Mouse (Mus musculus): ENCODE measurements around the gene Alk. TPM values are rescaled to one million over a fixed set of nuclear protein-coding genes. Genes with fewer than 3 reads are reported as not detected.

The Alk gene
- polyA plus RNA-seq, 1 experiment from 2014 or later: 0.11 TPM

DNA sequence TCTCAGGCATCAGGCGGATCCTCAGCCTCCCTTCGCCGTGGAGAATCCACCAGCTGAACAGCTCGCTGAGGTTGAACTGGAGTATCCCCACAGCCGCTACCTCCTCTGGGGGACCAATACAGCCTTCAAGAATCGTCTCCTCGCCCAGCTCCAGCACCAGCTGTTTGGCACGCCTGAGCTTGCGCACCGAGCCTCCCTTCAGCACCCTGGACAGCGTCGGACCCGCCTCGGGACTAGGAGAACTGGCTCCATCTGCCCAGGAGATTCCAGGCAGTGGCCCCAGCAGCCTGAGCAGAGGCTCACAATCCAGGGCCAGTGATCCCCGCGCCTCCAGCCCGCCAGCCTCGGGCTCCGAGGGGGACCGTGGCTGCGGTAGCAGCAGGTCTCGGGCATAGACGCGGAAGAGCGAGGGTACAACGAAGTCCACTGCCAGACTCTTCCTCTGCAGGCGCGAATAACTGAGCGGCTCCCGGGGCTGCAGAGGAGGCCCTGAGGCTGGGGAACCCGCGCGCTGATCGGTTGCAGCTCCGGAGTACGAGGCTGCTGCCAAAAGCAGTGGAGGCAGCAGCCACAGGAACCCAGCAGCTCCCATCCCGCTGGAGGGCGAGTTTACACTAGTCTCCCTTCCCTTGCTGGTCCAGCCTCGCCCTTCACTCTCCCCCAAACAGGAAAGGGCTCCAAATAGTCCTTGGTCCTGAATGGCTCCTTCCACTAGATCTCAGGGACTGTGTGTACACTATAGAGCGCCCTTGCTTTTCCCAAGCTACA lies 1.1 kb downstream of the Alk start:
- under 1% methylated on average over 40 of the region's 40 CpGs for WGBS
- Histone ChIP-seq H3K9ac (ENCODE audit: low read depth, low read length) (no peak overlapping the region), H3K27ac (ENCODE audit: low read depth, low read length) (no peak overlapping the region), H3K4me1 (ENCODE audit: control insufficient read depth, insufficient read depth, low read length) (peaks cover 6% of the 10 kb centered on the region; the same call in 1 of the 2 replicates), H3K9me3 (ENCODE audit: control insufficient read depth, low read length) (no peaks in the 10 kb centered on the region), H3K4me2 (replicated peaks; ENCODE audit: low read depth, low read length) (peak overlapping the region; percentile 83), H3K27me3 (ENCODE audit: control insufficient read depth, insufficient read depth, low read length) (peaks cover 32% of the 10 kb centered on the region), H3K36me3 (ENCODE audit: control insufficient read depth, insufficient read depth, low read length) (no peaks in the 10 kb centered on the region), H3K4me3 (ENCODE audit: low read length) (peak overlapping the region; percentile 44)
- ATAC-seq (ENCODE audit: low FRiP score, low TSS enrichment): peak; percentile 84

DNA sequence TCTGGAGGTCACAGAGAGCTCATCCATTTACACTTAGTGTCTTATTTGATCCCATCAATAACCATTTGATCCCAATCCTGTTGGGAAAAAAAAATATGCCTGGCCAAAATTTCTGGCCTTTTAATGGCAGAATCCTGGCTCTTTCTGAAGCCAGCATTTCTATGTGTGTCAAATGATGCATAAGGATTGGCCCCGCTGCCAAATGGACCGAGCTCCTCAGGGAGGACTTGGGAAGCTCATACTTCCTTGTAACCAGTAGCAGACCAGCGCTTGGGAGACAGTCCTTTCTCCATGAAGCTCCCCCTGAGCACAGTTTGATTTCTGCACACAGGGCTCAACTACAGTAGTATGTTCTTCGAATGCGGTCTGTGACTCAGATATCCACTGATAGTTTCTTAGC lies 3.6 kb downstream of the Alk start:
- H3K4me2 ChIP-seq (replicated peaks; ENCODE audit: low read depth, low read length): no peak overlapping the region
- ATAC-seq (ENCODE audit: low FRiP score, low TSS enrichment): no peak
- no peaks in the 10 kb centered on the region for H3K9me3 ChIP-seq (ENCODE audit: control insufficient read depth, low read length)
- WGBS: 89% methylated on average over 5 of the region's 5 CpGs
- H3K36me3 ChIP-seq (ENCODE audit: control insufficient read depth, insufficient read depth, low read length): no peaks in the 10 kb centered on the region
- no peak overlapping the region for H3K4me3 ChIP-seq (ENCODE audit: low read length)
- H3K27me3 ChIP-seq (ENCODE audit: control insufficient read depth, insufficient read depth, low read length): peaks cover 32% of the 10 kb centered on the region
- peaks cover 6% of the 10 kb centered on the region; the same call in 1 of the 2 replicates for H3K4me1 ChIP-seq (ENCODE audit: control insufficient read depth, insufficient read depth, low read length)
- H3K27ac ChIP-seq (ENCODE audit: low read depth, low read length): no peak overlapping the region
- no peak overlapping the region for H3K9ac ChIP-seq (ENCODE audit: low read depth, low read length)

DNA sequence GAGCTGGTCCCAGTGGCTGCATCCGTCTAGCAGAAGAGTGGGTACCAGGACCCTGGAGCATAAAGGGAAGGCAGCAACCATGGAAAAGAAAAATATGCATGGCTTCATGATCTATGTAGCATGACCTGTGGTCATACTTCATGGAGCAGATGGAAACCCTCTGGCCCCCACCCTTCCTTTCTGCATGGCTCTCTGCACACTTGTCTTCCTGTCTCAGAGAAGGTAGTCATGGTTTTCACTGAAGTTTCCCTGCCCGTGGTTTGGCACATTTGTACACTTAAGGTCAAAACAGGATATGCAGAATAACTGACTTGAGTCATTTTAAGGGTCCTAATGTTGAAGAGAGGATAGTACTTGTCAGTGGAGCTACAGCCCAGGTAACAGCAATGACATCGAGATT lies 16.8 kb downstream of the Alk start:
- H3K9ac ChIP-seq (ENCODE audit: low read depth, low read length): no peak overlapping the region
- ATAC-seq (ENCODE audit: low FRiP score, low TSS enrichment): no peak
- H3K27me3 ChIP-seq (ENCODE audit: control insufficient read depth, insufficient read depth, low read length): no peaks in the 10 kb centered on the region
- no peak overlapping the region for H3K4me3 ChIP-seq (ENCODE audit: low read length)
- no peaks in the 10 kb centered on the region for H3K9me3 ChIP-seq (ENCODE audit: control insufficient read depth, low read length)
- no peak overlapping the region for H3K27ac ChIP-seq (ENCODE audit: low read depth, low read length)
- no peak overlapping the region for H3K4me2 ChIP-seq (replicated peaks; ENCODE audit: low read depth, low read length)
- H3K36me3 ChIP-seq (ENCODE audit: control insufficient read depth, insufficient read depth, low read length): no peaks in the 10 kb centered on the region
- no peaks in the 10 kb centered on the region for H3K4me1 ChIP-seq (ENCODE audit: control insufficient read depth, insufficient read depth, low read length)
- 71% methylated on average over 3 of the region's 3 CpGs for WGBS

DNA sequence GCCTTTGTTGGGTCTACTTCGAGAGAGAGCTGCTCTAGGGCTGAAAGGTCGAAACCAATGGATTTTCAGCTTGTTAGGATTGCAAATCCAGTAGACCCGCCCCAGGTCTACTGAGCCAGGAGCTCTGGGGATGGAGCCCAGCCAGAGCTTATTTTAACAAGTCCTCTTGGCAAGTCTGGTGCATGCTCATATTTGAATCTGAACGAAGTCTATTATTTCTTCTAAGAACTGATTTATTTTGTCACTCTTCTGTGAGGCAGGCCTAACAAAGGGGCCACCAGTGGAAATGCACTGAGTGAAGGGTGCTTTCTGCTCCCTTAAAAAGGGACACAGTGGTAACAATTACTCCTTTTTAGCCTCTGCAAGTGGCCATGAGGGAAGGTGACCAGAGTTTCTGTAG lies 24.3 kb downstream of the Alk start:
- H3K9ac ChIP-seq (ENCODE audit: low read depth, low read length): no peak overlapping the region
- 79% methylated on average over 4 of the region's 4 CpGs for WGBS
- H3K9me3 ChIP-seq (ENCODE audit: control insufficient read depth, low read length): no peaks in the 10 kb centered on the region
- H3K4me3 ChIP-seq (ENCODE audit: low read length): no peak overlapping the region
- no peak overlapping the region for H3K27ac ChIP-seq (ENCODE audit: low read depth, low read length)
- ATAC-seq (ENCODE audit: low FRiP score, low TSS enrichment): no peak
- H3K27me3 ChIP-seq (ENCODE audit: control insufficient read depth, insufficient read depth, low read length): no peaks in the 10 kb centered on the region
- no peaks in the 10 kb centered on the region for H3K36me3 ChIP-seq (ENCODE audit: control insufficient read depth, insufficient read depth, low read length)
- H3K4me1 ChIP-seq (ENCODE audit: control insufficient read depth, insufficient read depth, low read length): no peaks in the 10 kb centered on the region
- no peak overlapping the region for H3K4me2 ChIP-seq (replicated peaks; ENCODE audit: low read depth, low read length)

DNA sequence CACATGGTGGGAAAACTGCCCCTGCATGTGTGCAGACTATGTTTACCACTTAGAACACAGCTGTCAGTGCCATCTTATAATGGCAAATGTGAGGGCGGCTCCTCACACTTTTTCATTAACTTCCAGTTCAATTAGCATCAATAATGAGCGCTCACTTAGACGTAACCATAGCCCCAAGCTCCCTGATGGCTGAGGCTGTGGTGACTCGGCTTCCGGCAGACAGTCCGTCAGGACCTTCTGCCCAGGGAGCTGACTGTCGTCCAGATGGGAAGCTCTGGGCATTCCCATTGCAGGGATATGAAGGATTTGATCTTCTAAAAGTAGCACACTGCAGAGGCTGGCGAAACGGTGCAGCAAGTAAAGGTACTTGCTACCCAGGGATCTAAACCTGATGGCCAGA lies 25.1 kb downstream of the Alk start:
- Histone ChIP-seq H3K4me2 (replicated peaks; ENCODE audit: low read depth, low read length) (no peak overlapping the region), H3K4me3 (ENCODE audit: low read length) (no peak overlapping the region), H3K9ac (ENCODE audit: low read depth, low read length) (no peak overlapping the region), H3K27me3 (ENCODE audit: control insufficient read depth, insufficient read depth, low read length) (no peaks in the 10 kb centered on the region), H3K9me3 (ENCODE audit: control insufficient read depth, low read length) (no peaks in the 10 kb centered on the region), H3K27ac (ENCODE audit: low read depth, low read length) (no peak overlapping the region), H3K4me1 (ENCODE audit: control insufficient read depth, insufficient read depth, low read length) (no peaks in the 10 kb centered on the region), H3K36me3 (ENCODE audit: control insufficient read depth, insufficient read depth, low read length) (no peaks in the 10 kb centered on the region)
- WGBS: 94% methylated on average over 9 of the region's 9 CpGs
- no peak for ATAC-seq (ENCODE audit: low FRiP score, low TSS enrichment)

DNA sequence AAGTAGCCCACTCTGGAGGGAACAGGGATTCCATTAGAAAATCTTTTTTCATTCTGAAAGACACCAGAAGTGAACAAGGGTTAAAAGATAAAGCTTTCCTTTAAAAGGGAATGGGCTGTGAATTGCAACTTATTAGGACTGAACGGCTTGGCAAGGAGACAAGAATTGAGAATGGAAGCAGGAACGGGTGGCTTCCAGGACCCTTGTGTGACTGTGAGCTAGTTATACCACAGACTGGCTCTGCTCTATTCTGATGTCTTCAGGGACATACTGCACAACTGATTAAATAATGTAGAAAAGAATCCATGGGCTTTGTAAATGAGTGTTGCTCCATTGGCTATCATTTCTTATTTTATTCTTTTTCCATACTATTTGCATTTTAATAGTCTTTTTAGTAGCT lies 33.0 kb downstream of the Alk start:
- WGBS: 85% methylated on average over 2 of the region's 2 CpGs
- Histone ChIP-seq H3K27ac (ENCODE audit: low read depth, low read length) (no peak overlapping the region), H3K27me3 (ENCODE audit: control insufficient read depth, insufficient read depth, low read length) (no peaks in the 10 kb centered on the region), H3K4me1 (ENCODE audit: control insufficient read depth, insufficient read depth, low read length) (no peaks in the 10 kb centered on the region), H3K4me3 (ENCODE audit: low read length) (no peak overlapping the region), H3K9me3 (ENCODE audit: control insufficient read depth, low read length) (no peaks in the 10 kb centered on the region), H3K36me3 (ENCODE audit: control insufficient read depth, insufficient read depth, low read length) (no peaks in the 10 kb centered on the region), H3K4me2 (replicated peaks; ENCODE audit: low read depth, low read length) (no peak overlapping the region), H3K9ac (ENCODE audit: low read depth, low read length) (no peak overlapping the region)
- ATAC-seq (ENCODE audit: low FRiP score, low TSS enrichment): no peak

DNA sequence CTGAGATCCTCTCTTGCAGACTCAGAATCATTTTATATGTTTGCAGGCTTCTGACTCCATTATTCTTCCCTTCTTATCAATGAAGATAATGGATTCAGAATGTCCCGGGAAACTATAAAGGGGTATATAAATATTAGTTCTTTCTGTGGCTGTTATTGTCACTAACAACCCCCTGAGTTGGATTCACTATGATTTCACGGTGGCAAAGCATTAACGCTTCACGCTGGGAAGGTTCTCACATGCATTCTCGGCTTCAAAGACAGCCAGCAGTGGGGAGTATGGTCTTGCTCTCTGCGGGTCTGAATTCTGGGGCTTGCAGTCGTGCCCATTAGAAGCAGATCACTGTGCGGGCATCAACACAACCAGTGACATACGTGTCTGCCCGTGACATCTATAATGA lies 34.9 kb downstream of the Alk start:
- ATAC-seq (ENCODE audit: low FRiP score, low TSS enrichment): no peak
- Histone ChIP-seq H3K9ac (ENCODE audit: low read depth, low read length) (no peak overlapping the region), H3K36me3 (ENCODE audit: control insufficient read depth, insufficient read depth, low read length) (no peaks in the 10 kb centered on the region), H3K4me1 (ENCODE audit: control insufficient read depth, insufficient read depth, low read length) (no peaks in the 10 kb centered on the region), H3K4me2 (replicated peaks; ENCODE audit: low read depth, low read length) (no peak overlapping the region), H3K27me3 (ENCODE audit: control insufficient read depth, insufficient read depth, low read length) (no peaks in the 10 kb centered on the region), H3K9me3 (ENCODE audit: control insufficient read depth, low read length) (no peaks in the 10 kb centered on the region), H3K4me3 (ENCODE audit: low read length) (no peak overlapping the region), H3K27ac (ENCODE audit: low read depth, low read length) (no peak overlapping the region)
- WGBS: 89% methylated on average over 10 of the region's 10 CpGs

DNA sequence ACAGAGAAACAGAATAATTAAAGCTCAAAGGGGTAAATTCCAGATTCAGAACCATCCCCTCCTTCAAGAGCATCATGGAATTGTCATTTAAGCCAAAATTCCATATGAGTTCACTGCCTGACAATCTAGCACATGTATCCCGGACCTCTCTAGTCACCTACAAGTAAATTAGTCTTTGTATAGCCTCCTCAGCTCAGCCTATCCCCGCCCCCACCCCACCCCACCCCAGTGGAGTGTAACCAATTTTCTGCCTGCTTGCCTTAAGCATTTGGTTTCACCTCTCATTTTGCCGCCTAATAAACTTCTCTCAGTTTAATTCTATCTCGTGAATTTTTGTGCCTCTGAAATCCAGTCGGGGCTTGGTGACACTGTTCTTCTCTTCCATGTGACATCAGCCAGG lies 41.0 kb downstream of the Alk start:
- 0 out of 2 replicates have a peak, but pooled peaks have one; percentile 64 for ATAC-seq (ENCODE audit: low FRiP score, low TSS enrichment)
- H3K9me3 ChIP-seq (ENCODE audit: control insufficient read depth, low read length): no peaks in the 10 kb centered on the region
- H3K27ac ChIP-seq (ENCODE audit: low read depth, low read length): peak overlapping the region; percentile 11; the same call in 1 of the 2 replicates
- H3K4me1 ChIP-seq (ENCODE audit: control insufficient read depth, insufficient read depth, low read length): no peaks in the 10 kb centered on the region
- no peak overlapping the region for H3K4me2 ChIP-seq (replicated peaks; ENCODE audit: low read depth, low read length)
- H3K9ac ChIP-seq (ENCODE audit: low read depth, low read length): no peak overlapping the region
- H3K36me3 ChIP-seq (ENCODE audit: control insufficient read depth, insufficient read depth, low read length): no peaks in the 10 kb centered on the region
- H3K27me3 ChIP-seq (ENCODE audit: control insufficient read depth, insufficient read depth, low read length): no peaks in the 10 kb centered on the region
- no peak overlapping the region for H3K4me3 ChIP-seq (ENCODE audit: low read length)
- 27% methylated on average over 5 of the region's 5 CpGs for WGBS

DNA sequence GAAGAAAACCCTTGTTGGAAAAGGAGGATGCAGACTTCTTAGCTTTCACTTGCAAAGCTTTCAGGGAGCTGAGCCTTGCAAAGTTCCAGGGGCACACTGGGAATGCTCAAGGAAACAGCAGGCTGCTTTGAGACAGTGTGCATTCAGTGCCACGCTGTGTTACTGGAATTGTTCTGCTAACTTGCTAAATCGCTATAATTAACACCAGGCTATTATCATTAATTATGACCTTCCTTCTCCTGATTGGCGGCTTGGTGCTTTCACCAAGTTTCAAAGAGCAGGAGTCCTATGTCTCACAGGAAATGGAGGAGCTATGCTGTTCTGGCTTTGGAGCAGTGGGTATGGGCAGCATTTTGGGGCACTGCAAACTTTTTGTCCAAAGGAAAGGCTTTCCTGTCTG lies 43.0 kb downstream of the Alk start:
- H3K27me3 ChIP-seq (ENCODE audit: control insufficient read depth, insufficient read depth, low read length): no peaks in the 10 kb centered on the region
- no peak for ATAC-seq (ENCODE audit: low FRiP score, low TSS enrichment)

More for the DNA sequence above, 43.0 kb downstream of the Alk start:
- Histone ChIP-seq H3K9ac (ENCODE audit: low read depth, low read length) (no peak overlapping the region), H3K4me3 (ENCODE audit: low read length) (no peak overlapping the region), H3K9me3 (ENCODE audit: control insufficient read depth, low read length) (no peaks in the 10 kb centered on the region), H3K27ac (ENCODE audit: low read depth, low read length) (no peak overlapping the region), H3K4me2 (replicated peaks; ENCODE audit: low read depth, low read length) (no peak overlapping the region), H3K36me3 (ENCODE audit: control insufficient read depth, insufficient read depth, low read length) (no peaks in the 10 kb centered on the region), H3K4me1 (ENCODE audit: control insufficient read depth, insufficient read depth, low read length) (no peaks in the 10 kb centered on the region)
- WGBS: 45% methylated on average over 3 of the region's 3 CpGs
